Mouse (Mus musculus): ENCODE measurements at regions not wholly inside any gene's neighbourhood (a gene's known extent, or its start where the extent isn't known, plus 50 kb on each side); places are given as distances from the start of the nearest gene placed in this dataset.

- DNase-seq (ENCODE audit: low read depth), result peak; percentile 52
These were observed 409.7 kb downstream of the Zfp704 start for GRCm38 (mm10) chr3:9200156-9200555.

GRCm38 (mm10) chr3:9198652-9199332 is 411.1 kb downstream of the Zfp704 start:
- DNase-seq (ENCODE audit: low read depth), result no peak

DNA sequence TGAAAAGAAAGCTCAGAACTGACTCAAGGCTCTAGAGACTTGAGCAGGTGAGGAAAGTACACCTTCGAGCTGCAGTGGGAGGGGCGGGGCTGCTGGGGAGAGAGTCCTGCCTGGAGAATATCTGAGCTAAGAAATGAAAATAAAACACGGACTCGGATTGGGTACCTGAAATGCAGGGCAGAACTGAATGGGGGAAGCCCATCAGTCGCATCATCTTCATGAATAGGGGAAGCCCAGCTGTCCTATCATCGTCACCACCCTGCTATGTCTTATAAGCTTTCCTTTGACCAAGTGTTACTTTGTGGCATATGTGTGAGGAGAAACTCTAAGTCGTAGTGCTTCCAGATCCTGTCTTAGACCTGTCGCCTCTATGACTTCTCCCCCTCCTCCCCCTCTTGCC is 414.1 kb downstream of the Zfp704 start:
- no peak for DNase-seq (ENCODE audit: low read depth)

DNA sequence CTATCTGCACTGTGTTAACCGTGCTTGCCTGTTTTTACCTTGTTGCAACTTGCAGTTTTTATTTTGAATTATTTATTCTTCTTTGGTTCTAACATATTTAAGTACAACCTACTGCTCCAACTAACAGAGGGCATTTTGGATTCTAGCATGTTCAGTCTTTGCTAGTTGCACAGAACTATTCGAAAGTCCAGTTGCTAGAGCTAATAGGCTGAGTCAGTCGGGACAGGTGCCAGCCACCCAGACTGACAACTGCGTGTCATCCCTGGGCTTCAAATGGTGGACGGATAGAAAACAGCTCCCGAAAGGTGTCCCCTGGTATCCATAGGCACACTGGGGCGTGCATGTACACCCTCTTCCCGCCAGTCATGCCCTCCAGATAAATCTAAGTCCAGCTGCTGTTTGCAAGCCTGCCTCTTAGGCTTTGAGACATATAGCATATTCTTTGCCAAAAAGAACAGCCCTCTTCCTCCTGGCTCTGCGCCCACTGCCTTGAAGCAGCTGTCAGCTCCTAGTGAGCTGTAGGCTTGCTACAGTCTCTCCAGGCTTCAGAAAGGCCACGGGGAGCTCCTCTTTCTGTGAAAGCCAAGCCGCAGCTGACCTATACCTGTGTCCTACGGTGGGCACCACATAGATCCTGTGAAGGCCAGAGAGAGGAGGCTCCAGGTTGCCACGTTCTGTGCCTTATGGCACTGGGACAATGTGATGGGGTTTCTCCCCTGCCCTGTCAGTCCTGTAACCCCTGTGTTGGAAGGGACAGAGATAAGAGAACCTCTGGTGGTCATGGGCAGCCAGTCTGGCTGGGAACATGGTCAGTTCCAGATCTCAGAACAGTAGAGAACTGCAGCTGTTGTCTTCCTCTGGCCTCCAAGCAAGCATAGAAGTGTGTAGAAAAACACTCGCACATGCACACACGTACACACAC is 420.3 kb downstream of the Zfp704 start:
- no peak for DNase-seq (ENCODE audit: low read depth)

DNA sequence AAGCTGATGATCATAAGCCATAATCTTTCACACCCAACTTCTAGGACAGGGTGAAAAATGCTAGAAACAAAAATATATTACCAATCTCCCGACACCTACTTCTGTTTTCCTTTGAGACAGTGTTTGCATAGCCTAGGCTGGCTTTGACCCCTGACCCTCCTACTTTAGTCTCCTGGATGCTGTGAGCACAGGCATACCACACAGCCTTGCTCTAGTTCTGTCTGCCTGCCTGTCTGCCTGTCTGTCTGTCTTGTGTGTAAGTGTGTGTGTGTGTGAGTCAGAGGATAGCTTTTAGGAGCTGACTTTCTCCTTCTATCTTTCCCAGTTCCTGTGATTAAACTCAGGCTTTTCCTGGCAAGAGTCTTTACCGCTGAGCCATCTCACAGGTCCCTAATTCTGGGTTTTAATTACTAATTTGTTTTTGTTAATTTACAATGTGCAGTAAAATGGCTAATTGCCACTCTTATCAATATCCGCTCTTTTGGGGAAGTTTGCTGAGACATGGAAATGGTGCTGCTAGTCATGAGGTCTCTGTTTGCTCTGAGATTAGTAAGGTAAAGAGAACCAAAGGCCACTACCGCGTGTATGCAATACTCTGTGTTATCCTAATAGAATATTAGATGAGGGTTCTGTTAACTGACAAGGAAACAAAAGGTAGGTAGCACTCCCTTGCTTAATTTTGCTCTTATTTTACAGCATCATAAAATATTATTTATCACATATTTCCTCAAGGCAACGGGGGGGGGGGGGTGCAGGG is 423.3 kb downstream of the Zfp704 start:
- no peak for DNase-seq (ENCODE audit: low read depth)

- no peak for DNase-seq (ENCODE audit: low read depth)
These were observed 428.3 kb downstream of the Zfp704 start for GRCm38 (mm10) chr3:9181576-9181975.

- no peak for DNase-seq (ENCODE audit: low read depth)
These were observed 430.2 kb downstream of the Zfp704 start for GRCm38 (mm10) chr3:9179641-9180040.

DNA sequence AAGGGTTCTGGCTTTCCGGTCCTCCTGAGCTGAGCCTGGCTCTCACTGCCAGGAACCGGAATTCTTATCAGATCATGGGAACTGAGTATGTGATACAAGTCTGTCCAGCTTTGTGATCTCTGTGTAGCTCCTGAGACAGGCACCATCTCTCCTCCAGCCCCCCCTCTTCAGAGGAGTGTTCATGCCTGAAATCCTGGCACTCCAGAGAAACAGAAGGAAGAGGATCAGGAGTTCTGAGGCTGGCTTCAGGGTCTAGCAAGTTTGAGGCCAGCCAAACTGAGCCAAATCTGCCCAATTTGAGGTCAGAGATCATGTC is 435.4 kb downstream of the Zfp704 start:
- no peak for DNase-seq (ENCODE audit: low read depth)

DNA sequence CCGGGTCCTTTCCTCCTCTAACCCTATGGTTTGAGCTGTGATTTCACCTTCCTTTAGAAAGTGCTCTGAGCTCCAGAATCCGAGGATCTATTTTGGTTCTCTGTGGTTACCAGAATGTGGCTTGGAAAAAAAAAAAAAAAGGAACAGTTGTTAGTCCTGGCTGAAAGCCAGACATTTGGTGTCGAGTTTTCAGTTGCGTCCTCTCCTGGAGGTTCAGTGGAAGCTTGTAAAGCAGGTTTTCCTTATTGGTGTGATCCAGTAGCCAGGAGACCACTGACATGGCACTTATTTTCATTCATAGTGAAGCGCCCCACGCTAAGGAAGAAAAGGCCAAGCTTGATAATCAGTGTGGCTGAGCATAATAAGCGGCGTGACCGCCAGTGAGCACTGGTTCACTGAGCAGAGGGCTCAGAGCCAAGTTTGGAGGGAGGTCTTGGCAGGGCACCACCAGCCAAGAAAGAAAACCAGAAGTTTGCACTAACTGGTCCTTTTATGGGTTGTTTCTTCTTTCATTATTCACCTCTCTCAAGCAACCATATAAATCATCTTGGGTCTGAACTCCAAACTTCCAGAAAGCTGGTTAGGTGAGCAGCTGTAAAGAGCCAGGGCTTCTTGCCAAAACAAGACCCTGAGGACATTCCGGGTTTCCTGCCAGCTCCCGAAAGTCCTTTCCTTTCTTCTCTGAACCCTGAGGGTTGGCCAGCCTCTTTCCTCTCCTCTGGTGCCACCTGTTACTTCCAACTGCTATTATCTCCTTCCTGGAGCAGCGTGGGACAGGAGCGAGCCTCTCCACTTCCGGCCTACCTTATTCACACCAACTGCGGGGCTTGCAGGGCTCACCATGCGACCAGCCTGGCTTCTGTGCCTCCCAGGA is 436.0 kb downstream of the Zfp704 start:
- DNase-seq (ENCODE audit: low read depth), result peak; percentile 62

- no peak for DNase-seq (ENCODE audit: low read depth)
These were observed 437.9 kb downstream of the Zfp704 start for GRCm38 (mm10) chr3:9171970-9172369.

GRCm38 (mm10) chr3:9168955-9169354 is 440.9 kb downstream of the Zfp704 start:
- DNase-seq (ENCODE audit: low read depth), result no peak

DNA sequence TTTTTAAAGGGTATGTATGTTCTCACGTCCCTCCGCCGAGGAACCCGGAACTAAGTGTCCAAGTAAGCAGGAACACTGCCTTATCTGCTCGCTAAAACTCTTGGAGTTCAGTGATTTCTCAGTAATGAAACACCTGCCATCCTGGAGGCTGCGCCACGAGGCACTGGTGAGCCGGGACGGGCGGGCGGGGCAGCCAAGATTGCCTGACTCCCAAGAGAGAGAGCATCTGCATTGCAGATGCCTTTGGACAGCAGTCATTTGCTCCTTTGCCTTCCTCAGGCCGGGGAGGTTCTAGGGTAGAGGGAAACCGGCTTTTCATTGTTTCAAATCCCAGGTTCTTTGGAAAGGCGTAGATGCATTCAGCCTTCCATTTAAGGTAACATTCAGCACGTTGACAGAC is 450.8 kb downstream of the Zfp704 start:
- no peak for DNase-seq (ENCODE audit: low read depth)

DNA sequence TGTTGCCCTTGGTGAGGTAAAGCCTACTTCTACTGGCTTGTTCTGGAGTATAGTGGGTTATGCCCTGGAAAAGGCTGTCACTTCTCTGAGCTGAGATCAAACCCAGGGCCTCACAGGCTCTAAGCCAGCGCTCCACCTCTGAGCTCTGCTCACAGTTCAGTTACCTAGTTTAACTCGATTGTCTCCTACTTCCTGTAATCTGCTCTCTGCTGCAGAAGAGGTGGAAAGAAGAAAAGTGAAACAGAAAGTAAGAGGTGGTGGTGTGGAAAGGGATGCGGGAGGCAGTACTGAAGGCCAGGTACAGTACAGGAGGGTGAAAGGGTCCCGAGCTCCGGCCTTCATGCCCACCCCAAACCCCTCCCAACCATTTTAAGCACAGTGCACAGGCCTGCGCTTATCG is 455.7 kb downstream of the Zfp704 start:
- no peak for DNase-seq (ENCODE audit: low read depth)

DNA sequence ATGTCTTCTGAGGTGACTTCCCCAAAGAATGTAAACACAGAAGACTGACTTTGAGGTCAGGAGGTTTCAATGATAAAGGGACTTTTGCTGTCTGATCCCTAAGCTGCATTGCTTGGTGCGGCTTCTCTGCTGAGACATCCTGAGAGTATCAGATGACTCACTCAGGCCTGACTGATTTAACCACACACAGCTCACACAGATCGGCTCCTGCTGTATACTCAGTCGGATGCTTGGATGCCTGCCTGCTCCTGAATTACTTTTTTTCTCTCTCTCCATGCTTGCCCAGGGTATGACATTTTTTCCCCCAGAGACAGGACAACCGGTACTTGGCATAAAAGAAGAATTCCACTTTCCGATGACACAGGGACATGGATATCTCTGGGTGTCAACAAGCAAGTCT is 456.2 kb downstream of the Zfp704 start:
- DNase-seq (ENCODE audit: low read depth), result no peak

DNA sequence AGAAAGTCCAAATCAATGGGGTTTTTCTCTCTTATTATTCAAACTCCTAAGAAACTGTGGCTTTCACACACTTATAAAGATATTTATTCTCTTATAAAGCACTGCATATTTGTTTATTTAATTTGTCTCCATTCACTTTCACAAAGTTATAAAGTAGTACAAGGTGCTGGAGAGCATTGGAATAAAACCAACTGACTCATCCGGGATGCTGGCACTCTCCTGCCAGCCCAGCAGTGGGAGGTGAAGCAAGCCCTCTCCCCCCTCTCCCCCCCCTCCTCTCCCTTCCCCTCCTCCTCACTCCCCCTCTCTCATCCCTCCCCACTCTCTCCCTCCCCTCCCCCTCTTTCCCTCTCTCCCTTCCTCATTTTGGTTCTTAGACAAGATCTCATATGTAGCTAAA is 457.6 kb downstream of the Zfp704 start:
- DNase-seq (ENCODE audit: low read depth), result no peak

DNA sequence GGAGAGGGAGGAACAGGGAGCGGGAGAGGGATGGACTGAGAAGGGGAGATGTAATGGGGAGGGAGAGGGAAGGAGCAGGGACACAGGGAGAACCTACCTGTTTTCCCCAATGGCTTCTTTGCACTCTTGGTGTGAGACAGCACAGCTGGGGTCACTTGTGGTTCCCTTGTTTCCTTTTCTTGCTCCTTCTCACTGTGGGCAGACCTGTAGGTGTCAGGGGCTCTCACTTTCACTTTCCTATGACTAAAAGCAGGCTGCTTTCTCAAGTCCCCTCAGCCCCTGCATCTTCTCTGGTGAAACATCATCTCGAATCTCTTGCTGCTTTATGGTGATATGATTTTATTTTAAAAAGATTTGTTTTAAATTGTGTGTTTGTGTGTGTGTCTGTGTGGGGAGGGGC is 458.3 kb downstream of the Zfp704 start:
- no peak for DNase-seq (ENCODE audit: low read depth)

DNA sequence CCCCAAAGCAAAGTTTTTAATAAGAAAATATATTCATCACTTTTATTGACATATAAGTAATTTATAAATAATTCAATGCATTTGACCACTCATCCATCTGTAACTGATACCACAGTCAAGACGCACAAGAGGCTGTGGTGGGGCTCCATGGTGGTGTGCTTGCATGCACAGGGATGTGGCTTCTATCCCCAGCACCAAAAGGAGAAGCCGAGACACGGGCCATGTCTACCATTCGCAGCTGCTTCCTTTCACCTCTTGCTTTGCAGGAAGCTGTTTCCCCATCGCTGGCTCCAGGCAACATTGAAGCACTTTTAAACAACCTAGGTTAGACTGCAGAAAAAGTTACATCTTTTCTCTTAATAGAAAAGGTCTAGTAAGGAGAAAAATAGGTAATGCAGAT is 461.3 kb downstream of the Zfp704 start:
- no peak for DNase-seq (ENCODE audit: low read depth)

DNA sequence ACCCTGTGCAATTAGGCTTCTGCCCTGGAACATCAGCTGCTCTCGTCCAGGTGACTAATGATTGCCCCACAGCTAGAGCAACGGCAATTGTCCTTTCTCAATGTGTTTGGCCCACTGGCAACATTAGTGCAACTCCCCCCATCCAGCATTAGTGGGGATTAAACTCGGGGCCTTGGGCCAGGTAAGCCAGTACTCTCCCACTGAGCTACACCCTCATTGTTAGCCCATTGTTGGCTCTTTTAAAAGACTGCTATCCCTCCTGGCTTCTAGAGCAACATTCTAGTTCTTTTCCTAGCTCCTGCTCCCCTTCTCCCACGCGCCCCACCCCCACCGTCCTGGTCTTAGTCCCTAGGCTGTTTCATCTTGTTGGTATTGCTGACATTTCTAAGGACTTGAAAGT is 463.4 kb downstream of the Zfp704 start:
- peak; percentile 96 for DNase-seq (ENCODE audit: low read depth)

- DNase-seq (ENCODE audit: low read depth), result no peak
These were observed 464.3 kb downstream of the Zfp704 start for GRCm38 (mm10) chr3:9145612-9146011.

- DNase-seq (ENCODE audit: low read depth), result no peak
These were observed 468.0 kb downstream of the Zfp704 start for GRCm38 (mm10) chr3:9141836-9142235.

- DNase-seq (ENCODE audit: low read depth), result peak; percentile 95
These were observed 472.6 kb downstream of the Zfp704 start for GRCm38 (mm10) chr3:9137131-9137874.
